Mouse (Mus musculus) thymus, adult 2 months (tissue): ENCODE results near the gene 4930432M17Rik.

ENCODE experiments used
- CTCF ChIP-seq: fragments of 200-500 bp; IDR thresholded peaks from 2 replicates; pipeline ENCODE4 v1.5.1; 2012; ENCODE audit warnings: mild to moderate bottlenecking, control low read depth, low read length, moderate library complexity, borderline replicate concordance; ENCODE audit not compliant: control insufficient read depth, poor library complexity, insufficient read depth; ENCODE audit errors: extremely low read depth
- POLR2A ChIP-seq: fragments of 200-500 bp; IDR thresholded peaks from 2 replicates; pipeline ENCODE4 v1.6.1; 2012; ENCODE audit warnings: mild to moderate bottlenecking, low read length, control low read depth, moderate library complexity; ENCODE audit not compliant: control insufficient read depth, poor library complexity, insufficient read depth; ENCODE audit errors: extremely low read depth

DNA sequence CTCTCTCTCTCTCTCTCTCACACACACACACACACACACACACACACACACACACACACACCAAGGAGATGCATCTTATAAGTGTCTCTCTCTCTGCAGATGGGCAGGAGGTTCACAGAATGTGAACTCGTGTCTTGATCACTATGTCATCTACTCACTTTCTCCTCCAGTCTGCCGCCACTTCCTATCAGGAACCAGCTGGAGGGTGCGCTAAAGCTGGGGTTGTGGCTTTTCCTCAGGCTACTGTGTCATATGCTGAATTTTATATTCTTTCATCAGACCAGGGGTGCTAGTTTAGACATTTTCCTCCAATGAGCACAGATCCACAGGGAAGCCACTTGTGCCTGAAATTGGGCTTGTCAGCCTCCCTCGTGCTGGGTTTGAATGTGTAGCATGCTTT, 59.1 kb downstream of the 4930432M17Rik start:
- no peak for TF ChIP-seq CTCF
- no peak for TF ChIP-seq POLR2A
